Mouse (Mus musculus): ENCODE data around the gene Gpr33.

GRCm38 (mm10) chr12:51995738-51996536 lies 31.9 kb downstream of the Gpr33 start:
- TF ChIP-seq EP300 (IDR thresholded peaks at IDR 0.05; ENCODE audit: insufficient read depth, low read depth, low read length), result no peak
- no peak for TF ChIP-seq CTCF (IDR thresholded peaks at IDR 0.05)
